Mouse (Mus musculus): ENCODE measurements at regions not wholly inside any gene's neighbourhood (a gene's known extent, or its start where the extent isn't known, plus 50 kb on each side); places are given as distances from the start of the nearest gene placed in this dataset.

DNA sequence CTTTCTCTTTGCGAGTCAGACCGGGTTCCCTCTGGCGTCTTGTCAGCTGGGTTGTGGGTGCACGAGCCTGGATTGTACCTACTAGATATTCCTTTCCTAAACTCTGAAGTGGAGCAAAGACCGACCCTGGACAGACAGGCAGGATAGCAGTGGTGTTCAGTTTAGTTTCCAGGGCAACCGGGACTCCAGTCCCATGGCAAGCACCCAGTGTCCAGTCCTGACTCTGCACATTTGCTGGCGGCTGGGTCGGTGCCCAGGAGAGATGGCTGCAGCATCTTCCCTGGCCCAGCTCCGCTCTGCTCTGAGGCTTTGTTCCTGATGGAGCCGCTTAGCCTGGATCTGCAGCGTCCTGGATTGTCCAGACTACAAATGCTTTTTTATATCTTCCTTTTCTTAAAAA, 188.1 kb upstream of the Map3k1 start:
- TF ChIP-seq CTCF (IDR thresholded peaks at IDR 0.05; ENCODE audit: borderline replicate concordance, insufficient read depth, low read length) (no peak), POLR2A (IDR thresholded peaks at IDR 0.05; ENCODE audit: low read depth, low read length) (no peak)
- H3K27ac ChIP-seq (ENCODE audit: insufficient read depth, low read length) = no peak overlapping the region
- no peaks in the 10 kb centered on the region for H3K4me1 ChIP-seq (ENCODE audit: control insufficient read depth, insufficient read depth, low read length)
- no peak overlapping the region for H3K4me3 ChIP-seq (ENCODE audit: insufficient read depth, low read length)

DNA sequence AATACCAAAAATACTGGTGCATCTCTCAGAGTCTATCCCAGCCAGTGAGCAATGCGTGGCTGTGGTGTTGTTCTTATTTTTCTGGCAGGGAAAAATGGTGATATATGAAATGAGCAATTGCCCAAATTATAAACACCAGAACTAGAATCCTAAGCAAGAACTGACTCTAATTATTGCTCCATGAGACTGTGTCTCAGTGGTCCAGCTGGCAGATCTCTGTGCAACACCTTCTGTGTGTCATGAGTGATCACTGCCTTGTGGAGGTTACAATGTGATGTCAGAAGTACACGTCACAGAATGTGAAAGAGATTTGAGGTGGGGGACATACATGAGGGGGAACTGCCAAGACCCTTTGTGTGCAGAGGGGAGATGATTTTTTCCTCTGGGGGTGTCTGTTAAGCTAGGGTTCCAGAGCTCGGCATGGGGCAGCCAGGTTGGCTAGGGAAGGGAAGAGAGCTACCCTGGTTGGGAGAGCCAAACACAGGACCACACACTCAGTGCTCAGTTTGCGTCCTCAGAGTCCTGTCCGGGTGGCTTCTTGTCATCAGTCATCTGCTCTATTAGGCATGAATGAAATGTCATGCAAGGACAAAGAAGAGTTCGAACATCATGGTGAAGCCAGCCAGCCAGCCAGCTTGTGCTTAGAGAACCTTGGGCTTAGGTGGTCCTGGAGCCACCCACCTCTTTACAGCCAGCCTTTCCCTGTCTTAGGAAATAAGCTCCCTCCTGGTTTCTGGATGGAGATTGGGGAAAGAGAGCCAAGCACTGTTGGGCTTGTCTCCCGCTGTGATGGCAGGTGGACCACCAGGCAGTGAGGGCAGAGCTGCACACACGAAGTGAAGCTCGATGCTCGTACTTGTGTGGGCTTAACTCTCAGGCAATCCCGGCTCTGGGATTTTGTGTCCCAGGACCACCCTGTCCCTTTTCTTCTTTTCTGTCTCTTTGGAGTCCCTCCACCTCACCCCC, 189.5 kb upstream of the Map3k1 start:
- Histone ChIP-seq H3K4me3 (ENCODE audit: insufficient read depth, low read length) (no peak overlapping the region), H3K4me1 (ENCODE audit: control insufficient read depth, insufficient read depth, low read length) (peaks cover 4% of the 10 kb centered on the region; the same call in 1 of the 2 replicates), H3K27ac (ENCODE audit: insufficient read depth, low read length) (no peak overlapping the region)
- TF ChIP-seq CTCF (IDR thresholded peaks at IDR 0.05; ENCODE audit: borderline replicate concordance, insufficient read depth, low read length) (no peak), POLR2A (IDR thresholded peaks at IDR 0.05; ENCODE audit: low read depth, low read length) (no peak)

- Histone ChIP-seq H3K4me3 (ENCODE audit: insufficient read depth, low read length) (no peak overlapping the region), H3K27ac (ENCODE audit: insufficient read depth, low read length) (no peak overlapping the region), H3K4me1 (ENCODE audit: control insufficient read depth, insufficient read depth, low read length) (peaks cover 4% of the 10 kb centered on the region; the same call in 1 of the 2 replicates)
- TF ChIP-seq CTCF (IDR thresholded peaks at IDR 0.05; ENCODE audit: borderline replicate concordance, insufficient read depth, low read length) (no peak), POLR2A (IDR thresholded peaks at IDR 0.05; ENCODE audit: low read depth, low read length) (no peak)
Measured at GRCm38 (mm10) chr13:111999647-112000292, 191.0 kb upstream of the Map3k1 start.

DNA sequence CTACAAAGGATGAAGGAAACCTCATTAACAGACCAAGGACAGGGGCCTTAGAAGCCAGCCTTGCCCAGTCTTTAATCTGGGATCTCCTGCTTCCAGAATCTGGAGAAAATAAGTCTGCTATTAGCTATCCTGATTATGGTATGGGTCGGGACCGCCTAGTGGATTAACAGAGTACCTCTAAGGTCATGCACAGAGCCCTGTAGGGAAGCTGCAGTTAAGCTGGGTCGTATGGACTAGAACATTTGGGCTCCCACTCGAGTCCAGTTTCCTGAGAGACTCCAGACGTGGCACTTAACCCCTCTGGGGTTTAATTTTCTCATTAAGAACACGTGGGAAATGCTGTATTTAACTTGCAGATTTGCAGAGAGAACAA, 191.5 kb upstream of the Map3k1 start:
- TF ChIP-seq POLR2A (IDR thresholded peaks at IDR 0.05; ENCODE audit: low read depth, low read length) (no peak), CTCF (IDR thresholded peaks at IDR 0.05; ENCODE audit: borderline replicate concordance, insufficient read depth, low read length) (no peak)
- H3K4me3 ChIP-seq (ENCODE audit: insufficient read depth, low read length) = no peak overlapping the region
- no peak overlapping the region for H3K27ac ChIP-seq (ENCODE audit: insufficient read depth, low read length)
- H3K4me1 ChIP-seq (ENCODE audit: control insufficient read depth, insufficient read depth, low read length) = peaks cover 4% of the 10 kb centered on the region; the same call in 1 of the 2 replicates

- no peak for TF ChIP-seq CTCF (IDR thresholded peaks at IDR 0.05; ENCODE audit: borderline replicate concordance, insufficient read depth, low read length)
- TF ChIP-seq POLR2A (IDR thresholded peaks at IDR 0.05; ENCODE audit: low read depth, low read length) = no peak
- Histone ChIP-seq H3K4me1 (ENCODE audit: control insufficient read depth, insufficient read depth, low read length) (peaks cover 4% of the 10 kb centered on the region; the same call in 1 of the 2 replicates), H3K27ac (ENCODE audit: insufficient read depth, low read length) (no peak overlapping the region), H3K4me3 (ENCODE audit: insufficient read depth, low read length) (no peak overlapping the region)
Measured at GRCm38 (mm10) chr13:112000696-112001095, 191.9 kb upstream of the Map3k1 start.

GRCm38 (mm10) chr13:112001155-112002025, 192.6 kb upstream of the Map3k1 start:
- H3K4me1 ChIP-seq (ENCODE audit: control insufficient read depth, insufficient read depth, low read length) = peaks cover 4% of the 10 kb centered on the region; the same call in 1 of the 2 replicates
- H3K27ac ChIP-seq (ENCODE audit: insufficient read depth, low read length) = no peak overlapping the region
- no peak overlapping the region for H3K4me3 ChIP-seq (ENCODE audit: insufficient read depth, low read length)
- TF ChIP-seq CTCF (IDR thresholded peaks at IDR 0.05; ENCODE audit: borderline replicate concordance, insufficient read depth, low read length) (no peak), POLR2A (IDR thresholded peaks at IDR 0.05; ENCODE audit: low read depth, low read length) (no peak)

DNA sequence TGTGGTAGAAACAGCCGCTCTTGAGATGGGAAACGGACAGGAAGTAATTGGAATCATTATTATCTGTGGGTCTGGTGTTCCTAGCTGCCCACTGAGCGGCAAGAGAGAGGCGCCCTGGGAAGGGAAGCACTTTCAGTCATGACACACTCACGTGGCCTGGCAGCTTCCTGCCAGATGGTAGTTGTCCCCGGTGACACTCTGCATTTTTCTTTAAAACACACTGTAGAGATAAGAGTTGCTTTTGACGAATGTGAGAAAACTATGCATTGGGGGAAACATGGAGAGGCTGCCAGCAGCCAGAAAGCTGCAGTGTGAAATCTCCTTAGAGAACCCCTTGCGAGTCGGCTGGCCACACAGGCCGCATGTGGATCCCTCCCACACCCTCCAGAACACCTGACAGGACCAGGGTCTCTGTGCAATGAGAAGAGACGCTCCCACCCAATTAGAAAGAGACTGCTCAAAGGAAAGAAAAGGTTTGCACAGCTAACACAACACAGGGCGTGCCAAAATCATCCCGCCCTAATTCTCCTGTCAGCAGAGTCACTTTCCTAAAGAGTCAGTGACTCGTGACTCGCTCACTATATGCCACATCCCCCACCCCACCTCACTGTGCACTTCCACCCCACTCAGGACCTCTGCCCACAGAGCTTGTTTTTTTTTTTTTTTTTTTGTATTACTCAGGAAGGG, 194.0 kb upstream of the Map3k1 start:
- H3K27ac ChIP-seq (ENCODE audit: insufficient read depth, low read length) = no peak overlapping the region
- no peak for TF ChIP-seq POLR2A (IDR thresholded peaks at IDR 0.05; ENCODE audit: low read depth, low read length)
- no peak for TF ChIP-seq CTCF (IDR thresholded peaks at IDR 0.05; ENCODE audit: borderline replicate concordance, insufficient read depth, low read length)
- H3K4me3 ChIP-seq (ENCODE audit: insufficient read depth, low read length) = no peak overlapping the region
- peaks cover 4% of the 10 kb centered on the region; the same call in 1 of the 2 replicates for H3K4me1 ChIP-seq (ENCODE audit: control insufficient read depth, insufficient read depth, low read length)

- no peak overlapping the region for H3K4me3 ChIP-seq (ENCODE audit: insufficient read depth, low read length)
- H3K27ac ChIP-seq (ENCODE audit: insufficient read depth, low read length) = no peak overlapping the region
- no peak for TF ChIP-seq CTCF (IDR thresholded peaks at IDR 0.05; ENCODE audit: borderline replicate concordance, insufficient read depth, low read length)
- TF ChIP-seq POLR2A (IDR thresholded peaks at IDR 0.05; ENCODE audit: low read depth, low read length) = no peak
- peaks cover 4% of the 10 kb centered on the region; the same call in 1 of the 2 replicates for H3K4me1 ChIP-seq (ENCODE audit: control insufficient read depth, insufficient read depth, low read length)
Measured at GRCm38 (mm10) chr13:112003445-112003844, 194.7 kb upstream of the Map3k1 start.

- no peak overlapping the region for H3K4me3 ChIP-seq (ENCODE audit: insufficient read depth, low read length)
- TF ChIP-seq CTCF (IDR thresholded peaks at IDR 0.05; ENCODE audit: borderline replicate concordance, insufficient read depth, low read length) (no peak), POLR2A (IDR thresholded peaks at IDR 0.05; ENCODE audit: low read depth, low read length) (no peak)
- H3K4me1 ChIP-seq (ENCODE audit: control insufficient read depth, insufficient read depth, low read length) = peaks cover 4% of the 10 kb centered on the region; the same call in 1 of the 2 replicates
- no peak overlapping the region for H3K27ac ChIP-seq (ENCODE audit: insufficient read depth, low read length)
Measured at GRCm38 (mm10) chr13:112004126-112004525, 195.3 kb upstream of the Map3k1 start.

All from embryonic fibroblast, embryonic 13.5 days (primary cell).